Mouse (Mus musculus): ENCODE results near the gene Col13a1.

- no peak for TF ChIP-seq CTCF (IDR thresholded peaks at IDR 0.05; ENCODE audit: low read depth)
- no peak for TF ChIP-seq EP300 (IDR thresholded peaks at IDR 0.05; ENCODE audit: low read depth)
Observed at GRCm38 (mm10) chr10:61920655-61921365, 58.1 kb downstream of the Col13a1 start.
